Mouse (Mus musculus): ENCODE measurements around the gene Fbxl2. TPM values are rescaled to one million over a fixed set of nuclear protein-coding genes. Genes with fewer than 3 reads are reported as not detected.
"Not testable (repeated sequence)": the region's sequence is repeated elsewhere in the genome, so short reads cannot be mapped to it uniquely, and the experiment has no call there.

Gene Fbxl2
- polyA plus RNA-seq (2012; rRNA removed) = 1.9 and 3.2 TPM in 2 replicates

GRCm38 (mm10) chr9:114046028-114046427 lies at the start of gene Fbxl2:
TSS of gene Fbxl2 (minus strand) at chr9:114046191.
- no peaks in the 10 kb centered on the region for H3K36me3 ChIP-seq (ENCODE audit: control insufficient read depth, insufficient read depth, low read length)
- WGBS = 91% methylated on average over 10 of the region's 10 CpGs
- no peak within 1 kb of the TSS for H3K27ac ChIP-seq (ENCODE audit: control insufficient read depth, insufficient read depth, low read length)
- TF ChIP-seq CTCF (IDR thresholded peaks at IDR 0.05; ENCODE audit: borderline replicate concordance, control insufficient read depth, extremely low read depth, insufficient read depth, low read length, poor library complexity) (no peak), POLR2A (IDR thresholded peaks at IDR 0.05; ENCODE audit: control insufficient read depth, extremely low read depth, insufficient read depth, low read length, poor library complexity) (no peak)
- H3K27me3 ChIP-seq (ENCODE audit: control insufficient read depth, insufficient read depth, low read length) = no peaks in the 10 kb centered on the region
- DNase-seq = no peak
- H3K4me3 ChIP-seq (ENCODE audit: control insufficient read depth, insufficient read depth, low read length) = no peak within 1 kb of the TSS
- no peaks in the 10 kb centered on the region for H3K4me1 ChIP-seq (replicated peaks; ENCODE audit: control insufficient read depth, insufficient read depth, low read length)

GRCm38 (mm10) chr9:114094854-114095253 lies 48.9 kb upstream of the Fbxl2 start:
- no peak overlapping the region for H3K27ac ChIP-seq (ENCODE audit: control insufficient read depth, insufficient read depth, low read length)
- no peaks in the 10 kb centered on the region for H3K4me1 ChIP-seq (replicated peaks; ENCODE audit: control insufficient read depth, insufficient read depth, low read length)
- H3K4me3 ChIP-seq (ENCODE audit: control insufficient read depth, insufficient read depth, low read length) = no peak overlapping the region
- H3K36me3 ChIP-seq (ENCODE audit: control insufficient read depth, insufficient read depth, low read length) = no peaks in the 10 kb centered on the region
- no peak for TF ChIP-seq POLR2A (IDR thresholded peaks at IDR 0.05; ENCODE audit: control insufficient read depth, extremely low read depth, insufficient read depth, low read length, poor library complexity)
- no peak for TF ChIP-seq CTCF (IDR thresholded peaks at IDR 0.05; ENCODE audit: borderline replicate concordance, control insufficient read depth, extremely low read depth, insufficient read depth, low read length, poor library complexity)
- DNase-seq = no peak
- no peaks in the 10 kb centered on the region for H3K27me3 ChIP-seq (ENCODE audit: control insufficient read depth, insufficient read depth, low read length)
- 58% methylated on average over 2 of the region's 2 CpGs for WGBS

- not testable (repeated sequence) for H3K4me3 ChIP-seq (ENCODE audit: control insufficient read depth, insufficient read depth, low read length); H3K4me1 ChIP-seq (replicated peaks; ENCODE audit: control insufficient read depth, insufficient read depth, low read length); H3K27ac ChIP-seq (ENCODE audit: control insufficient read depth, insufficient read depth, low read length); H3K36me3 ChIP-seq (ENCODE audit: control insufficient read depth, insufficient read depth, low read length); DNase-seq; H3K27me3 ChIP-seq (ENCODE audit: control insufficient read depth, insufficient read depth, low read length)
- WGBS = 17% methylated on average over 9 of the region's 9 CpGs
Measured at GRCm38 (mm10) chr9:114092188-114092587, 46.2 kb upstream of the Fbxl2 start.

GRCm38 (mm10) chr9:114088885-114089284 lies 42.9 kb upstream of the Fbxl2 start:
- H3K27ac ChIP-seq (ENCODE audit: control insufficient read depth, insufficient read depth, low read length); H3K4me1 ChIP-seq (replicated peaks; ENCODE audit: control insufficient read depth, insufficient read depth, low read length); H3K36me3 ChIP-seq (ENCODE audit: control insufficient read depth, insufficient read depth, low read length); H3K4me3 ChIP-seq (ENCODE audit: control insufficient read depth, insufficient read depth, low read length); H3K27me3 ChIP-seq (ENCODE audit: control insufficient read depth, insufficient read depth, low read length); DNase-seq: not testable (repeated sequence)
- WGBS = 94% methylated on average over 6 of the region's 6 CpGs

- no peak for DNase-seq
- no peaks in the 10 kb centered on the region for H3K36me3 ChIP-seq (ENCODE audit: control insufficient read depth, insufficient read depth, low read length)
- H3K4me1 ChIP-seq (replicated peaks; ENCODE audit: control insufficient read depth, insufficient read depth, low read length) = no peaks in the 10 kb centered on the region
- no peak overlapping the region for H3K4me3 ChIP-seq (ENCODE audit: control insufficient read depth, insufficient read depth, low read length)
- no peaks in the 10 kb centered on the region for H3K27me3 ChIP-seq (ENCODE audit: control insufficient read depth, insufficient read depth, low read length)
- TF ChIP-seq POLR2A (IDR thresholded peaks at IDR 0.05; ENCODE audit: control insufficient read depth, extremely low read depth, insufficient read depth, low read length, poor library complexity) (no peak), CTCF (IDR thresholded peaks at IDR 0.05; ENCODE audit: borderline replicate concordance, control insufficient read depth, extremely low read depth, insufficient read depth, low read length, poor library complexity) (no peak)
- H3K27ac ChIP-seq (ENCODE audit: control insufficient read depth, insufficient read depth, low read length) = no peak overlapping the region
- WGBS = 85% methylated on average over 11 of the region's 11 CpGs
Measured at GRCm38 (mm10) chr9:114087106-114087815, 41.3 kb upstream of the Fbxl2 start.

GRCm38 (mm10) chr9:114086422-114086821 lies 40.4 kb upstream of the Fbxl2 start:
- Histone ChIP-seq H3K4me3 (ENCODE audit: control insufficient read depth, insufficient read depth, low read length) (no peak overlapping the region), H3K36me3 (ENCODE audit: control insufficient read depth, insufficient read depth, low read length) (no peaks in the 10 kb centered on the region), H3K27me3 (ENCODE audit: control insufficient read depth, insufficient read depth, low read length) (no peaks in the 10 kb centered on the region), H3K27ac (ENCODE audit: control insufficient read depth, insufficient read depth, low read length) (no peak overlapping the region), H3K4me1 (replicated peaks; ENCODE audit: control insufficient read depth, insufficient read depth, low read length) (no peaks in the 10 kb centered on the region)
- no peak for DNase-seq
- TF ChIP-seq CTCF (IDR thresholded peaks at IDR 0.05; ENCODE audit: borderline replicate concordance, control insufficient read depth, extremely low read depth, insufficient read depth, low read length, poor library complexity) (no peak), POLR2A (IDR thresholded peaks at IDR 0.05; ENCODE audit: control insufficient read depth, extremely low read depth, insufficient read depth, low read length, poor library complexity) (no peak)
- 90% methylated on average over 3 of the region's 3 CpGs for WGBS

- no peak overlapping the region for H3K27ac ChIP-seq (ENCODE audit: control insufficient read depth, insufficient read depth, low read length)
- 88% methylated on average over 19 of the region's 19 CpGs for WGBS
Measured at GRCm38 (mm10) chr9:114073681-114074080, 27.7 kb upstream of the Fbxl2 start.

More at GRCm38 (mm10) chr9:114073681-114074080, 27.7 kb upstream of the Fbxl2 start:
- no peaks in the 10 kb centered on the region for H3K36me3 ChIP-seq (ENCODE audit: control insufficient read depth, insufficient read depth, low read length)
- no peak for TF ChIP-seq POLR2A (IDR thresholded peaks at IDR 0.05; ENCODE audit: control insufficient read depth, extremely low read depth, insufficient read depth, low read length, poor library complexity)
- TF ChIP-seq CTCF (IDR thresholded peaks at IDR 0.05; ENCODE audit: borderline replicate concordance, control insufficient read depth, extremely low read depth, insufficient read depth, low read length, poor library complexity) = no peak
- H3K4me1 ChIP-seq (replicated peaks; ENCODE audit: control insufficient read depth, insufficient read depth, low read length) = no peaks in the 10 kb centered on the region
- H3K27me3 ChIP-seq (ENCODE audit: control insufficient read depth, insufficient read depth, low read length) = no peaks in the 10 kb centered on the region
- DNase-seq = no peak
- H3K4me3 ChIP-seq (ENCODE audit: control insufficient read depth, insufficient read depth, low read length) = no peak overlapping the region

All from thymus, adult 2 months (tissue).